Mouse (Mus musculus) embryonic fibroblast, embryonic 13.5 days (primary cell): ENCODE results near the gene I0C0044D17Rik.

Source experiments
- CTCF ChIP-seq: IDR thresholded peaks from 2 replicates; pipeline ENCODE4 v1.5.1; 2011; ENCODE audit warnings: mild to moderate bottlenecking, control low read depth, low read length, moderate library complexity, borderline replicate concordance; ENCODE audit not compliant: insufficient read depth
- POLR2A ChIP-seq: IDR thresholded peaks from 2 replicates; pipeline ENCODE4 v1.6.1; 2011; ENCODE audit warnings: low read depth, mild to moderate bottlenecking, control low read depth, low read length, moderate library complexity

DNA sequence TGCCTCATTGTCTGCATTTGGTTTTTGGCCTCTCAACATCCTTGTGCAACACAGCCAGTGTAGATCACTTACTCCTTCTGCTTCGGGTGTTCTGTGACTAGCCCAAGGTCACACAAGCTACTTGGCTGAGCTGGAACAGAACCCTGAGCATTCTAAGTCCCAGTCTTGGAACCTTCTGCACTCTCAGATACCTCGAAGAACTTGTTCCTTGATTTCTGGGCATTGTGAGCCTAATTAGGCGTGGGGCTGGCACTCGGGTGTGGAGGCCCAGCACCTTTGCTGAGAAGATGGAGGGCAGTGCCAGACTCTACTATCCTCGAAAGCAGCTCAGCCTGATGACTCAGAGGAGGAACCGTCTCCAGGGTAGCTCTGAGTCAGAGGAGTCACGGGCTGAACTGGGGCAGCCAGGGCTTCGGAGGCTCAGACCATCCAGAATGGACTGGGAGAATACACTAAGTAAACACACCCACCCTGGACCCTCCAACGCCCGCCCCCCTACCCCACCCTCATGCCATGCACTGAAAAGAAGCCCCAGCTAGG, 4.4 kb downstream of the I0C0044D17Rik start:
- TF ChIP-seq POLR2A (no peak), CTCF (no peak)
